ENCODE assay signal across 32 mouse cellular contexts in the genomic region with DNA sequence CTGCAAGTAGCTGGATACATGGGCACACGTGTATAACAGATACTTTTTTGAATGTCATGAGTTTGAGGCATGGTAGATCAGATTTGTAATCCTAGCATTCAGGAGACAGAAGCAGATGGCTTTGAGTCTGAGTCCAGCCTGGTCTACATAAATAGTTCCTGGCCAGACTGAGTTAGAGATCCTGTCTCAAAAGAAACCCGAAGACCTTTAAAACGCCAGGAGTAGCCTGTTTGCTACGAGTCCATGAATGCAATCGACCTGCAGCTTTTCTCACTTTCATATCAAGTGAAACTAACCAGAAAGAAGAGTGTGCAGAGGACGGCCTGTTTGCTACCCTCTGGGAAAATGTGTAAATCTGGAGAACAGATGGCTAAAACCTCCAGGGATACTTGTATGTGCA.
"Had no signal": no experiment of that assay in that cellular context is flagged by ENCODE, and none has a peak within 500 bp of the region (broad histone marks: within the 10 kb centered on the region; RNA-seq: fewer than 3 reads in every experiment).

No protein-coding gene starts in this region.

- DNase-seq: heart, postnatal 14 days; heart, postnatal 36 days; heart, postnatal 4 days; kidney, adult 11 months; kidney, adult 18-20 months; kidney, adult 2 months; kidney, adult 8-10 months; kidney, adult 9 months; kidney, postnatal 10 days; kidney, postnatal 14 days; kidney, postnatal 25 days; kidney, postnatal 36 days; kidney, postnatal 4 days; layer of hippocampus, adult 9-11 months; layer of hippocampus, postnatal 36 days had no signal

- H3K27me3 ChIP-seq: heart, embryonic 12.5 days; heart, embryonic 13.5 days; heart, embryonic 15.5 days; hindbrain, embryonic 12.5 days; hindbrain, embryonic 13.5 days; hindbrain, embryonic 15.5 days; intestine, embryonic 15.5 days; kidney, embryonic 15.5 days had no signal

- H3K27ac ChIP-seq: heart, embryonic 10.5 days; heart, embryonic 13.5 days; heart, embryonic 15.5 days; hindbrain, embryonic 12.5 days; hindbrain, embryonic 13.5 days; hindbrain, embryonic 14.5 days; hindbrain, embryonic 15.5 days; hindbrain, postnatal 0 days; intestine, embryonic 15.5 days; kidney, embryonic 15.5 days; kidney, postnatal 0 days; layer of hippocampus, adult 2 months had no signal

- H3K4me1 ChIP-seq: heart, embryonic 13.5 days; heart, embryonic 15.5 days had no signal

- H3K9ac ChIP-seq: heart, embryonic 12.5 days; heart, embryonic 13.5 days; heart, embryonic 15.5 days; hindbrain, embryonic 12.5 days; hindbrain, embryonic 13.5 days; hindbrain, embryonic 14.5 days; hindbrain, embryonic 15.5 days; intestine, embryonic 15.5 days; kidney, embryonic 15.5 days had no signal

- H3K4me3 ChIP-seq: heart, embryonic 10.5 days; heart, embryonic 12.5 days; heart, embryonic 13.5 days; heart, embryonic 15.5 days; hindbrain, embryonic 10.5 days; hindbrain, embryonic 12.5 days; hindbrain, embryonic 13.5 days; hindbrain, embryonic 15.5 days; intestine, embryonic 15.5 days; kidney, embryonic 15.5 days; layer of hippocampus, adult 2 months had no signal

- H3K4me2 ChIP-seq: heart, embryonic 11.5 days; heart, embryonic 12.5 days; heart, embryonic 13.5 days; heart, embryonic 15.5 days; hindbrain, embryonic 12.5 days; hindbrain, embryonic 13.5 days; hindbrain, embryonic 14.5 days; hindbrain, embryonic 15.5 days; intestine, embryonic 15.5 days; kidney, embryonic 15.5 days had no signal

- H3K9me3 ChIP-seq: heart, embryonic 10.5 days; heart, embryonic 12.5 days; heart, embryonic 13.5 days; heart, embryonic 15.5 days; hindbrain, embryonic 10.5 days; hindbrain, embryonic 12.5 days; hindbrain, embryonic 13.5 days; hindbrain, embryonic 15.5 days; intestine, embryonic 15.5 days; kidney, embryonic 15.5 days had no signal

- H3K36me3 ChIP-seq: hindbrain, embryonic 10.5 days; hindbrain, embryonic 12.5 days; hindbrain, embryonic 13.5 days; hindbrain, embryonic 15.5 days; intestine, embryonic 15.5 days had no signal

- ATAC-seq: inflammation-experienced regulatory T-cells, adult 6 months; intestine, embryonic 16.5 days had no signal
